Mouse (Mus musculus): Measurements from ENCODE around the gene Flrt1.

- no peak for TF ChIP-seq POLR2A (IDR thresholded peaks at IDR 0.05; ENCODE audit: borderline replicate concordance, control insufficient read depth, low read depth, low read length)
- no peak for TF ChIP-seq CTCF (IDR thresholded peaks at IDR 0.05; ENCODE audit: control insufficient read depth, insufficient read depth, low read length)
Measured at GRCm38 (mm10) chr19:7044706-7045105, 60.8 kb downstream of the Flrt1 start.

Data from bone marrow, adult 2 months (tissue).